Mouse (Mus musculus) testis, adult 2 months (tissue): ENCODE measurements around the gene Procr. TPM values are rescaled to one million over a fixed set of nuclear protein-coding genes. Genes with fewer than 3 reads are reported as not detected.
"Not testable (repeated sequence)": the region's sequence is repeated elsewhere in the genome, so short reads cannot be mapped to it uniquely, and the experiment has no call there.

Source experiments
- H3K27ac ChIP-seq: fragments of 200-500 bp; 2 replicates; pipeline ENCODE4 v1.5.1; 2012; ENCODE audit warnings: low read depth, low read length; ENCODE audit not compliant: control insufficient read depth, insufficient read depth
- H3K27me3 ChIP-seq: fragments of 200-500 bp; 2 replicates; pipeline ENCODE4 v1.6.1; 2012; ENCODE audit warnings: mild to moderate bottlenecking, low read length, moderate library complexity; ENCODE audit not compliant: control insufficient read depth, insufficient read depth
- H3K36me3 ChIP-seq: fragments of 200-500 bp; 2 replicates; pipeline ENCODE4 v1.6.1; 2012; ENCODE audit warnings: mild to moderate bottlenecking, low read length; ENCODE audit not compliant: control insufficient read depth, insufficient read depth
- H3K4me1 ChIP-seq: fragments of 200-500 bp; 2 replicates; pipeline ENCODE4 v1.6.1; 2012; ENCODE audit warnings: low read length; ENCODE audit not compliant: control insufficient read depth, insufficient read depth
- H3K4me3 ChIP-seq: fragments of 200-500 bp; 2 replicates; pipeline ENCODE4 v1.5.1; 2012; ENCODE audit warnings: low read depth, mild to moderate bottlenecking, low read length, moderate library complexity, mixed read lengths; ENCODE audit not compliant: control insufficient read depth
- CTCF ChIP-seq: fragments of 200-500 bp; IDR thresholded peaks from 2 replicates; pipeline ENCODE4 v1.5.1; 2012; ENCODE audit warnings: low read depth, mild to moderate bottlenecking, inconsistent platforms, low read length, moderate library complexity; ENCODE audit not compliant: control insufficient read depth, insufficient read depth, insufficient replicate concordance
- POLR2A ChIP-seq: fragments of 200-500 bp; IDR thresholded peaks from 2 replicates; pipeline ENCODE4 v1.6.1; 2012; ENCODE audit warnings: low read depth, mild to moderate bottlenecking, inconsistent platforms, low read length, moderate library complexity; ENCODE audit not compliant: control insufficient read depth
- polyA plus RNA-seq: library from polyadenylated mRNA; depleted of rRNA; stranded (reverse); fragments of >200 nt; gene quantifications from 2 replicates; pipeline ENCODE4 v1.2.3, GENCODE M21; 2012

Gene Procr
- polyA plus RNA-seq, 1 experiment = 0.22 TPM

- TF ChIP-seq POLR2A (no peak), CTCF (no peak)
- Histone ChIP-seq H3K36me3 (no peaks in the 10 kb centered on the region; the same call in 1 of the 2 replicates), H3K4me3 (no peak overlapping the region), H3K4me1 (peaks cover 8% of the 10 kb centered on the region), H3K27ac (no peak overlapping the region), H3K27me3 (no peaks in the 10 kb centered on the region)
Measured at GRCm38 (mm10) chr2:155724526-155724925, 26.4 kb upstream of the Procr start.

DNA sequence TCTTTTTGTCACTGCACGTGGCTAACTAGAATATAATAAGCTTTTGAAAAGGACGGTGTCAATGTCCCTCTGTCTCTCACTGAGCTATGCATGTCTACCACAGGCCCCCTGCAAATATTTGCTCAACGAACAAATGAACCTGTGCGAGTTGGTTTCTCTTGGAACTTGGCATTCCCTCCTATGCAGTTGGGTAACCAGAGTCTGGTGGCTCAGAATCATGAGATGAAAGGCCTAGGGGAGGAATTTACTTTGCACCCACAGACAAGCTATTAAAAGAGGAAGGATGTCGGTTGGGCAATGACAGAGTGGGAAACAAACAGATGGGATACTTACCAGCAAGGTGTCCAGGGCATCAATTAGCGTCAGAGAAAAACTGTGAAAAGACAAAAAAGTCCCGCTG is 24.6 kb upstream of the Procr start:
- H3K27ac ChIP-seq = no peak overlapping the region
- no peak overlapping the region for H3K4me3 ChIP-seq
- no peaks in the 10 kb centered on the region for H3K36me3 ChIP-seq
- H3K27me3 ChIP-seq = no peaks in the 10 kb centered on the region
- H3K4me1 ChIP-seq = peaks cover 8% of the 10 kb centered on the region
- TF ChIP-seq POLR2A = no peak
- TF ChIP-seq CTCF = no peak

- Histone ChIP-seq H3K4me3 (no peak overlapping the region), H3K27me3 (no peaks in the 10 kb centered on the region), H3K36me3 (no peaks in the 10 kb centered on the region), H3K4me1 (peaks cover 8% of the 10 kb centered on the region), H3K27ac (no peak overlapping the region)
- TF ChIP-seq CTCF (no peak), POLR2A (no peak)
Measured at GRCm38 (mm10) chr2:155727764-155728395, 23.0 kb upstream of the Procr start.

DNA sequence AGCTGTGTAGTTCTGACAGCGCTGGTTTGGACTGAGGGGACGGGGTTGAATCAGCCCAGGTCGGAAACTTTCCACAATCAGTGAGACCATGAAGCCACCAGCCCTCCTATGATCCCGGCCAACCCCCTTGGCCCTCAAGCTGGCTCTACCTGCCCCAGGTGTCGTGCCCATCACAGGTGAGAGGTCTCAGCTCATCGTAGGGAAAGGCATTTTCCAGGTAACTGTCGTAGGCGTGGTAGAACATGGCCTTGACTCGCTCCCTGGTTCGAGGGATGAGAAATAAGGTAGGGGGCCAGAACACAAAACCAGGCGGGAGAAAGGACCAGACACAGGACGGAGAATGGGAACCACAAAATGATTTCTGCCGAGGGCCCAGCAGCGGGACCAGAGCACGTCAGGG is 22.2 kb upstream of the Procr start:
- no peaks in the 10 kb centered on the region for H3K27me3 ChIP-seq
- no peak for TF ChIP-seq CTCF
- no peak for TF ChIP-seq POLR2A
- H3K27ac ChIP-seq = no peak overlapping the region
- no peaks in the 10 kb centered on the region for H3K36me3 ChIP-seq
- H3K4me1 ChIP-seq = peaks cover 8% of the 10 kb centered on the region
- peak overlapping the region; percentile 99 for H3K4me3 ChIP-seq

DNA sequence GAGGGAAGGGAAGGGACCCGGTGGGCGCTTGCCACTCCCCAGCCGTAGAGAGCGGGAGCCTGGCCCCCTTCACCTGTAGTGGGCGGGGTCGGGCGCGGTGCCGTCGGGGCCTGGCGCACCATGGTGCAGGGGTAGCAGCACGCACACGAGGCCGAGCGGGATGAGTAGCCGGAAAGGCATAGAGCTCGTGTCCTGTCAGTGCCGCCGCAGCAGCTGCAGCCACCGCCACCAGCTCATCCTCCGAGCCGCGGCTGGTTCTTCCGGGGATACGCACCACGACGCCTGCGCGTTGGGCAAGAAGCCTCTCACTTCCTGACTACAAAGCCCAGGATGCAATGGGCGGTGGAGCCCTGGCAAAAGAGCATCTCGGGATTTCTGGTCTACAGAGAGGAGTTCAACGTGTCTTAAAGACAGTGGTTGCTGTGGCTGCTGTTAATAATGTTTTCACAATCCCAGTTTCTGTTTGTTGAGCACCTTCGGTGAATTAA is 21.7 kb upstream of the Procr start, which contains the start of gene Edem2:
Edem2 (minus strand) TSS at position 318 of the 488 bp plus-strand sequence.
- Histone ChIP-seq H3K36me3 (no peaks in the 10 kb centered on the region), H3K27me3 (no peaks in the 10 kb centered on the region), H3K4me3 (peak within 1 kb of the TSS; percentile 99), H3K27ac (no peak within 1 kb of the TSS), H3K4me1 (peaks cover 8% of the 10 kb centered on the region)
- TF ChIP-seq CTCF (no peak), POLR2A (peak; percentile 81)

GRCm38 (mm10) chr2:155735080-155735479 is 15.8 kb upstream of the Procr start:
- Histone ChIP-seq H3K27me3 (no peaks in the 10 kb centered on the region), H3K4me3 (no peak overlapping the region), H3K27ac (no peak overlapping the region), H3K4me1 (no peaks in the 10 kb centered on the region), H3K36me3 (no peaks in the 10 kb centered on the region)
- no peak for TF ChIP-seq CTCF
- no peak for TF ChIP-seq POLR2A

- H3K36me3 ChIP-seq, H3K4me3 ChIP-seq, H3K4me1 ChIP-seq, H3K27me3 ChIP-seq, H3K27ac ChIP-seq: not testable (repeated sequence)
Measured at GRCm38 (mm10) chr2:155735766-155736165, 15.2 kb upstream of the Procr start, which contains the start of gene Gm17581. Gene Gm17581 (minus strand): TSS chr2:155735866.

- H3K27ac ChIP-seq = no peak overlapping the region
- no peaks in the 10 kb centered on the region for H3K36me3 ChIP-seq
- no peak for TF ChIP-seq POLR2A
- TF ChIP-seq CTCF = no peak
Measured at GRCm38 (mm10) chr2:155736936-155737335, 14.0 kb upstream of the Procr start.

More at GRCm38 (mm10) chr2:155736936-155737335, 14.0 kb upstream of the Procr start:
- Histone ChIP-seq H3K27me3 (no peaks in the 10 kb centered on the region), H3K4me3 (no peak overlapping the region), H3K4me1 (no peaks in the 10 kb centered on the region)
